Mouse (Mus musculus) stomach, postnatal 0 days (tissue): Measurements from ENCODE around the gene Mroh8.

Source experiments
- CTCF ChIP-seq: IDR thresholded peaks from 2 replicates; pipeline ENCODE4 v1.5.1; 2016; ENCODE audit warnings: antibody characterized with exemption, low read depth, mild to moderate bottlenecking, moderate library complexity
- EP300 ChIP-seq: optimal IDR thresholded peaks from 2 replicates; pipeline ENCODE3; 2016; ENCODE audit warnings: antibody characterized with exemption

- TF ChIP-seq CTCF (no peak), EP300 (no peak)
Observed at GRCm38 (mm10) chr2:157203026-157203425, 76.3 kb downstream of the Mroh8 start.
